ENCODE assay signal across 18 mouse cellular contexts in the genomic region with DNA sequence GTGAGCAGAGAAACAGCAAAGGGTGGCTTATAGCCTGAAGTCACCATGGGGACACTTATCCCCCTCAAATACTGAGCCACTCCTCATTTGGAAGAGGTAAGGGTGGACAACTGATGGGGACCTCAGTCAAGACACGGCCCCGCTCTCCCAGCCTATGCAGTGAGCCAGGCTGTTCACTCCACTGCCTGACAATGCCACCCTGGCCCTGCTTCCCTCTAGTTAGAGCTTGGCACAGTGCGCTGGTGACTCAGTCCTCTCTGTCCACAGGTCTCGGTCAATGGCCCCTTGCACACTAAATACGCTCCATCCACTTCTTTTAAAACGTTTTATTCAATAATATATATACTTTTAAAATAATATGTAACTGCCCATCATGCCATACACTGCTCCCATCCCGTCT.
"Had no signal": no experiment of that assay in that cellular context is flagged by ENCODE, and none has a peak within 500 bp of the region (broad histone marks: within the 10 kb centered on the region; RNA-seq: fewer than 3 reads in every experiment).

No protein-coding gene starts in this region.

- H3K4me2 ChIP-seq: limb, embryonic 12.5 days; limb, embryonic 15.5 days; midbrain, embryonic 13.5 days had no signal

- ATAC-seq: intestine, postnatal 0 days; midbrain, embryonic 13.5 days; midbrain, embryonic 16.5 days had no signal

- H3K4me3 ChIP-seq: left cerebral cortex, adult 2 months; limb, embryonic 12.5 days; limb, embryonic 15.5 days; midbrain, embryonic 13.5 days had no signal

- H3K9ac ChIP-seq: limb, embryonic 12.5 days; limb, embryonic 15.5 days; liver, embryonic 14.5 days; midbrain, embryonic 13.5 days had no signal

- DNase-seq: kidney, adult 2 months; kidney, postnatal 25 days; layer of hippocampus, postnatal 36 days; left cerebral cortex, postnatal 4 days; lung, adult 2 months; lung, postnatal 14 days; thymus, adult 18-20 months; thymus, postnatal 14 days; thymus, postnatal 4 days had no signal

- H3K27me3 ChIP-seq: limb, embryonic 12.5 days; limb, embryonic 15.5 days; midbrain, embryonic 13.5 days had no signal

- H3K4me1 ChIP-seq: limb, embryonic 12.5 days; limb, embryonic 15.5 days; midbrain, embryonic 13.5 days had no signal

- H3K27ac ChIP-seq: kidney, postnatal 0 days; left cerebral cortex, adult 2 months; limb, embryonic 12.5 days; limb, embryonic 15.5 days; liver, embryonic 14.5 days; macrophage; midbrain, embryonic 13.5 days had no signal

- H3K9me3 ChIP-seq: limb, embryonic 12.5 days; limb, embryonic 15.5 days; midbrain, embryonic 13.5 days had no signal
